Mouse (Mus musculus) heart, embryonic 10.5 days (tissue): ENCODE results near the gene Atf6. TPM values are rescaled to one million over a fixed set of nuclear protein-coding genes. Genes with fewer than 3 reads are reported as not detected.

ENCODE experiments used
- DNase-seq: peaks from one replicate; pipeline ENCODE4 v3.0.0-alpha.2; 2017; ENCODE audit warnings: low spot score
- H3K27ac ChIP-seq: fragments of 300-500 bp; sonication (generic); 2 replicates; pipeline ENCODE4 v1.5.1; 2016; ENCODE audit warnings: mild to moderate bottlenecking
- H3K27me3 ChIP-seq: fragments of 300-500 bp; sonication (generic); 2 replicates; pipeline ENCODE4 v1.6.1; 2016; ENCODE audit warnings: mild to moderate bottlenecking; ENCODE audit not compliant: poor library complexity, insufficient read depth, severe bottlenecking
- H3K36me3 ChIP-seq: fragments of 300-500 bp; sonication (generic); 2 replicates; pipeline ENCODE4 v1.6.1; 2016; ENCODE audit warnings: mild to moderate bottlenecking, moderate library complexity
- H3K4me1 ChIP-seq: fragments of 300-500 bp; sonication (generic); 2 replicates; pipeline ENCODE4 v1.6.1; 2016; ENCODE audit warnings: mild to moderate bottlenecking
- H3K4me3 ChIP-seq: fragments of 300-500 bp; sonication (generic); 2 replicates; pipeline ENCODE4 v1.5.1; 2016; ENCODE audit warnings: mild to moderate bottlenecking, moderate library complexity
- H3K9me3 ChIP-seq: fragments of 300-500 bp; sonication (generic); 2 replicates; pipeline ENCODE4 v1.6.1; 2016; ENCODE audit warnings: mild to moderate bottlenecking, moderate library complexity
- WGBS: fragments of 180-500 bp; shearing (Covaris S2); methylation state at CpG from one replicate; pipeline ENCODE4 v1.1.7; 2016; 5-methylcytosine and 5-hydroxymethylcytosine counted together
- polyA plus RNA-seq: library from polyadenylated mRNA; unstranded; fragments of >200 nt; fragmentation: Nextera tagmentation; extraction: Ambion mirVana; gene quantifications from 2 replicates; pipeline ENCODE4 v1.2.1, GENCODE M21; 2016

Atf6 gene
- polyA plus RNA-seq, 1 experiment from 2014 or later = 10.9 TPM

DNA sequence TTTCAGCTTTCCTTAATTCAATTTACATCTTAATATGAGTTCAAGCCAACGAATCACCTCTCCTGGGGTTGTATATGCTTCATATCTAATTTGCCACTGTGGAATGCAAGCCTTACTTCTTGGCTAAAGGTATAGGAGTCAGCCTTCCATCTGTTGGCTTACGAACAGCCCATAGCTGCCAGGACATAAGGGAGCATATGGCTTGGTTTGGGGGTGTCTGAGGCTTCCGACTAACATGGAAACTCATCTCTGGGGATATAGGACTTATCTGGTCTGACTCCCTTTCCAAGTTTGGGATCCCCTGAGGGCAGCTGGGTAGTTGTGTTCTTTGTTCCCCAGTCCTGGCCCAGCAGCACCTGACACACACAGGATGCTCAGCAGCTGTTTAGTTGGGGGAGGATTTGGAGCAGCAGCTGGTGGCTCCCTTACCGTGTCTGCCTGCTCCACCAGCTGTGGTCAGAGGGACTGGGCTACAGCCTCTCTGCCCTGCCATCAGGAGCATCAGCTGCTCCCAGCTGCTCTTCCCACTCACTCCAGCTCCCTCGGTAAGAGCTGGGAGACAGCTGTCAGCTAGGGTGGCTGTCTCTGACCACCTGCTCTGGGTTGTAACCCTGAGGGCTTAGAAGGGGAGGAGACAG, 212.2 kb downstream of the Atf6 start:
- H3K36me3 ChIP-seq = peaks cover 51% of the 10 kb centered on the region
- WGBS = 75% methylated on average over 5 of the region's 5 CpGs
- H3K27me3 ChIP-seq = no peaks in the 10 kb centered on the region
- no peaks in the 10 kb centered on the region for H3K9me3 ChIP-seq
- no peak overlapping the region for H3K27ac ChIP-seq
- no peak for DNase-seq
- H3K4me3 ChIP-seq = no peak overlapping the region
- peaks cover 49% of the 10 kb centered on the region for H3K4me1 ChIP-seq

Other genes starting within 250 kb of the Atf6 start
- gene Olfml2b, start 223.2 kb downstream of the Atf6 start, polyA plus RNA-seq = 31.4 and 51.0 TPM in 2 replicates
- 0.67 TPM in 1 of 2 replicates, not detected in the other for gene Gm26620, start 17.3 kb upstream of the Atf6 start, polyA plus RNA-seq
- gene Dusp12, start 17.8 kb upstream of the Atf6 start, polyA plus RNA-seq = 28.9 and 37.9 TPM in 2 replicates
- not detected in 2 replicates for gene Fcrlb, start 45.2 kb upstream of the Atf6 start, polyA plus RNA-seq
- gene Fcrla, start 59.8 kb upstream of the Atf6 start, polyA plus RNA-seq = 0.08 TPM in 1 of 2 replicates, not detected in the other
- gene Fcgr2b, start 108.8 kb upstream of the Atf6 start, polyA plus RNA-seq = not detected in 2 replicates
- 0.14 TPM in 1 of 2 replicates, not detected in the other for gene Fcgr4, start 151.1 kb upstream of the Atf6 start, polyA plus RNA-seq
- gene Fcgr3, start 197.2 kb upstream of the Atf6 start, polyA plus RNA-seq = 1.3 and 4.1 TPM in 2 replicates
- gene Cfap126, start 246.1 kb upstream of the Atf6 start, polyA plus RNA-seq = 1.6 and 3.7 TPM in 2 replicates